ENCODE assay signal across 31 mouse cellular contexts in genomic region chr16:45145119-45145518, GRCm38 (mm10). TPM values are rescaled to one million over a fixed set of nuclear protein-coding genes. Genes with fewer than 3 reads are reported as not detected.
DNase-seq lines count a peak whose midpoint lies in the region; ATAC-seq and TF ChIP-seq lines count a peak whose summit lies in the region.
"Had no signal": no experiment of that assay in that cellular context is flagged by ENCODE, and none has a peak within 500 bp of the region (broad histone marks: within the 10 kb centered on the region; RNA-seq: fewer than 3 reads in every experiment).

No protein-coding gene starts in this region.

- H3K4me2 ChIP-seq in kidney, embryonic 14.5 days (replicated peaks; ENCODE audit: low read depth, low read length) = no peak overlapping the region
- H3K4me2 ChIP-seq: embryonic facial prominence, embryonic 13.5 days; forebrain, embryonic 13.5 days; heart, embryonic 12.5 days; heart, embryonic 15.5 days; hindbrain, embryonic 14.5 days had no signal

- peaks cover 0 to 21% of the 10 kb centered on the region in 2 experiments for H3K36me3 ChIP-seq in MEL (ENCODE audit: control insufficient read depth in 1 of 2, insufficient read depth in 2 of 2, low read length in 2 of 2)
- H3K36me3 ChIP-seq in forebrain, embryonic 10.5 days (replicated peaks) = peaks cover 90% of the 10 kb centered on the region
- peaks cover 44% of the 10 kb centered on the region for H3K36me3 ChIP-seq in kidney, embryonic 14.5 days (ENCODE audit: control insufficient read depth, insufficient read depth, low read length)

- H3K4me3 ChIP-seq in MEL (ENCODE audit: control insufficient read depth in 1 of 2, insufficient read depth in 1 of 2, low read depth in 2 of 2, low read length in 2 of 2) = no peak overlapping the region
- H3K4me3 ChIP-seq in forebrain, embryonic 10.5 days = no peak overlapping the region
- no peak overlapping the region for H3K4me3 ChIP-seq in kidney, embryonic 14.5 days (ENCODE audit: low read length)
- H3K4me3 ChIP-seq: embryonic facial prominence, embryonic 10.5 days; embryonic facial prominence, embryonic 13.5 days; erythroblast, embryonic 14.5 days; forebrain, embryonic 13.5 days; heart, embryonic 12.5 days; heart, embryonic 15.5 days had no signal

- no peaks in the 10 kb centered on the region for H3K79me2 ChIP-seq in MEL (ENCODE audit: control insufficient read depth, insufficient read depth, low read length, poor library complexity)

- H3K4me1 ChIP-seq in MEL (ENCODE audit: control insufficient read depth in 1 of 2, insufficient read depth in 2 of 2, low read length in 2 of 2) = peaks cover 5 to 8% of the 10 kb centered on the region in 2 experiments
- H3K4me1 ChIP-seq in forebrain, embryonic 10.5 days = no peaks in the 10 kb centered on the region
- H3K4me1 ChIP-seq in kidney, embryonic 14.5 days (ENCODE audit: control insufficient read depth, insufficient read depth, low read length) = no peaks in the 10 kb centered on the region
- H3K4me1 ChIP-seq: embryonic facial prominence, embryonic 10.5 days; embryonic facial prominence, embryonic 13.5 days; forebrain, embryonic 13.5 days; heart, embryonic 12.5 days; heart, embryonic 15.5 days had no signal

- 94% methylated on average over 6 of the region's 6 CpGs for WGBS in forebrain, embryonic 10.5 days
- 96% methylated on average over 6 of the region's 6 CpGs for WGBS in kidney, embryonic 14.5 days

- TF ChIP-seq POLR2A in MEL (IDR thresholded peaks at IDR 0.05; ENCODE audit: control insufficient read depth in 1 of 2, insufficient read depth in 1 of 2, low read depth in 1 of 2, low read length in 2 of 2, poor library complexity in 1 of 2) = no peak

- no peaks in the 10 kb centered on the region for H3K27me3 ChIP-seq in MEL (ENCODE audit: control insufficient read depth in 1 of 2, insufficient read depth in 2 of 2, low read length in 2 of 2)
- H3K27me3 ChIP-seq in forebrain, embryonic 10.5 days (ENCODE audit: poor library complexity, severe bottlenecking) = no peaks in the 10 kb centered on the region
- H3K27me3 ChIP-seq in kidney, embryonic 14.5 days (ENCODE audit: control insufficient read depth, insufficient read depth, low read length) = no peaks in the 10 kb centered on the region
- H3K27me3 ChIP-seq: embryonic facial prominence, embryonic 13.5 days; forebrain, embryonic 13.5 days; heart, embryonic 12.5 days; heart, embryonic 15.5 days had no signal

- no peak for TF ChIP-seq RAD21 in MEL (IDR thresholded peaks at IDR 0.05; ENCODE audit: low read depth, low read length)

- no peak overlapping the region; the same call in 1 of the 2 replicates for H3K27ac ChIP-seq in MEL (ENCODE audit: control insufficient read depth, low read depth, low read length)
- no peak overlapping the region for H3K27ac ChIP-seq in forebrain, embryonic 10.5 days
- H3K27ac ChIP-seq in kidney, embryonic 14.5 days (ENCODE audit: low read depth, low read length) = no peak overlapping the region
- H3K27ac ChIP-seq: embryonic facial prominence, embryonic 10.5 days; embryonic facial prominence, embryonic 13.5 days; forebrain, embryonic 13.5 days; heart, embryonic 15.5 days; hindbrain, embryonic 14.5 days; hindbrain, postnatal 0 days had no signal

- ATAC-seq in granulocyte monocyte progenitor cell, adult 5-6 weeks (replicated peaks; ENCODE audit: poor library complexity, severe bottlenecking) = peak; percentile 18; the same call in 1 of the 2 replicates
- ATAC-seq in neutrophil, adult 5-6 weeks (ENCODE audit: extremely low read depth, insufficient number of reproducible peaks, low FRiP score, poor library complexity, severe bottlenecking) = peak; percentile 36; the same call in 1 of the 2 replicates
- ATAC-seq in kidney, embryonic 14.5 days (ENCODE audit: low FRiP score, low TSS enrichment) = no peak
- ATAC-seq: CD4-positive, CD25-positive, alpha-beta regulatory T cell, adult 4 months; forebrain, embryonic 13.5 days; forebrain, embryonic 16.5 days; hindbrain, postnatal 0 days; inflammation-experienced regulatory T-cells, adult 6 months had no signal

- TF ChIP-seq EP300 in MEL (IDR thresholded peaks at IDR 0.05; ENCODE audit: low read depth in 1 of 2, low read length in 2 of 2) = peak in 1 of 2 experiments; percentile 70; a peak in 1 of 4 replicates

- DNase-seq in heart, adult 11 months = peak; percentile 59
- no peak for DNase-seq in heart, postnatal 25 days (ENCODE audit: low spot score)
- DNase-seq in MEL (ENCODE audit: low read depth, low spot score) = peak; percentile 77
- DNase-seq in forebrain, embryonic 10.5 days (ENCODE audit: extremely low spot score, low spot score) = no peak
- DNase-seq in kidney, postnatal 25 days = no peak
- DNase-seq: adrenal gland, adult 2 months; adrenal gland, postnatal 14 days; cerebellum, adult 11-12 months; cerebellum, adult 8-10 months; cerebellum, postnatal 10 days; cerebellum, postnatal 36 days; embryo, embryonic 11 days; gastrocnemius, postnatal 10 days; gastrocnemius, postnatal 36 days; heart, adult 18-20 months; heart, postnatal 10 days; heart, postnatal 4 days had no signal

- no peak overlapping the region for H3K9ac ChIP-seq in MEL (ENCODE audit: control insufficient read depth, low read depth, low read length, poor library complexity, severe bottlenecking)
- no peak overlapping the region for H3K9ac ChIP-seq in kidney, embryonic 14.5 days (ENCODE audit: low read depth, low read length)
- H3K9ac ChIP-seq: embryonic facial prominence, embryonic 13.5 days; forebrain, embryonic 13.5 days; heart, embryonic 12.5 days; heart, embryonic 15.5 days; hindbrain, embryonic 14.5 days had no signal

- intact Hi-C loops in heart, postnatal 25 days (cut with DNase I) = no loop called here

- no peaks in the 10 kb centered on the region for H3K9me3 ChIP-seq in MEL (replicated peaks; ENCODE audit: insufficient read depth, low read length)
- peaks cover 6% of the 10 kb centered on the region; the same call in 1 of the 2 replicates for H3K9me3 ChIP-seq in forebrain, embryonic 10.5 days
- no peaks in the 10 kb centered on the region for H3K9me3 ChIP-seq in kidney, embryonic 14.5 days (ENCODE audit: control insufficient read depth, low read length)
- H3K9me3 ChIP-seq: embryonic facial prominence, embryonic 13.5 days; forebrain, embryonic 13.5 days; heart, embryonic 12.5 days; heart, embryonic 15.5 days had no signal

- TF ChIP-seq CTCF in MEL (IDR thresholded peaks at IDR 0.05 in 2 of 3, conservative IDR thresholded peaks at IDR 0.05 in 1 of 3; ENCODE audit: control insufficient read depth in 1 of 3, insufficient read depth in 1 of 3, low read depth in 2 of 3, low read length in 3 of 3, poor library complexity in 1 of 3, severe bottlenecking in 1 of 3) = no peak

TF ChIP-seq in MEL, 35 proteins besides CTCF, POLR2A, EP300 and RAD21:
- TF ChIP-seq E2F4 (IDR thresholded peaks at IDR 0.05; ENCODE audit: borderline replicate concordance, low read depth, low read length) = no peak
- 0 out of 2 replicates have a peak, but pooled peaks have one; percentile 21 for TF ChIP-seq MYC (IDR thresholded peaks at IDR 0.05; ENCODE audit: low read depth, low read length)
- TF ChIP-seq GATA1 (IDR thresholded peaks at IDR 0.05; ENCODE audit: low read depth, low read length) = peak; percentile 64
- TF ChIP-seq MAFK (IDR thresholded peaks at IDR 0.05; ENCODE audit: borderline replicate concordance, low read depth, low read length) = no peak
- TF ChIP-seq ELF1 (IDR thresholded peaks at IDR 0.05; ENCODE audit: low read depth, low read length) = no peak
- TF ChIP-seq USF2 (IDR thresholded peaks at IDR 0.05; ENCODE audit: borderline replicate concordance in 1 of 2, insufficient read depth in 1 of 2, low read depth in 1 of 2, low read length in 2 of 2) = no peak
- TF ChIP-seq SIN3A (IDR thresholded peaks at IDR 0.05; ENCODE audit: low read length) = peak; percentile 49
- TF ChIP-seq ETS1 (IDR thresholded peaks at IDR 0.05; ENCODE audit: low read depth, low read length) = peak; percentile 27; the same call in 1 of the 2 replicates

RNA-seq across cellular contexts. Expression of gene Slc35a5, which starts 13.4 kb away (rescaled TPM):
- 10 to 100 TPM; 10.9 to 11.0 TPM for total RNA-seq in heart, postnatal 25 days (2021)
- total RNA-seq in MEL (2012; rRNA removed) = 2.5 and 3.9 TPM in 2 replicates
- 1 to 10 TPM in 1 of 2 experiments, not detected in 1; 5.2 TPM for polyA plus RNA-seq in MEL (2012; ENCODE audit: insufficient read depth in 1 of 2, insufficient read length in 2 of 2, low read depth in 1 of 2, low replicate concordance in 2 of 2, missing spikeins in 1 of 2)
- 8.7 and 15.9 TPM in 2 replicates for total RNA-seq in granulocyte monocyte progenitor cell, adult 5-6 weeks (2014; fragmentation: Nextera tagmentation)
- total RNA-seq in granulocyte monocyte progenitor cell, adult 5-6 weeks (2017) = 10.9 and 20.1 TPM in 2 replicates
- total RNA-seq in neutrophil, adult 5-6 weeks (2017) = 109 and 112 TPM in 2 replicates
- 10.1 and 12.0 TPM in 2 replicates for polyA plus RNA-seq in forebrain, embryonic 10.5 days (2016; fragmentation: Nextera tagmentation; extraction: Ambion mirVana)
- polyA plus RNA-seq in kidney, embryonic 14.5 days (2014; fragmentation: Nextera tagmentation; extraction: Ambion mirVana) = 8.3 and 19.6 TPM in 2 replicates
- polyA plus RNA-seq: erythroblast, embryonic 14.5 days had no signal

RNA-seq across cellular contexts. Expression of gene Atg3, which starts 13.5 kb away (rescaled TPM):
- total RNA-seq in heart, postnatal 25 days (2021) = 10 to 100 TPM; 19.1 to 22.1 TPM
- 23.8 and 25.8 TPM in 2 replicates for total RNA-seq in MEL (2012; rRNA removed)
- polyA plus RNA-seq in MEL (2012; ENCODE audit: insufficient read depth in 1 of 2, insufficient read length in 2 of 2, low read depth in 1 of 2, low replicate concordance in 2 of 2, missing spikeins in 1 of 2) = 10 to 100 TPM in 1 of 2 experiments, not detected in 1; 39.8 TPM
- 52.2 and 60.2 TPM in 2 replicates for total RNA-seq in granulocyte monocyte progenitor cell, adult 5-6 weeks (2014; fragmentation: Nextera tagmentation)
- total RNA-seq in granulocyte monocyte progenitor cell, adult 5-6 weeks (2017) = 57.3 and 66.7 TPM in 2 replicates
- total RNA-seq in neutrophil, adult 5-6 weeks (2017) = 207 and 231 TPM in 2 replicates
- polyA plus RNA-seq in forebrain, embryonic 10.5 days (2016; fragmentation: Nextera tagmentation; extraction: Ambion mirVana) = 33.3 and 34.6 TPM in 2 replicates
- 28.0 and 32.1 TPM in 2 replicates for polyA plus RNA-seq in kidney, embryonic 14.5 days (2014; fragmentation: Nextera tagmentation; extraction: Ambion mirVana)

RNA-seq across cellular contexts. Expression of gene Ccdc80, which starts 51.9 kb away (rescaled TPM):
- total RNA-seq in heart, postnatal 25 days (2021) = 10 to 100 TPM; 83.0 to 90.7 TPM
- total RNA-seq in MEL (2012; rRNA removed) = not detected in 2 replicates
- not detected for polyA plus RNA-seq in MEL (2012; ENCODE audit: insufficient read depth in 1 of 2, insufficient read length in 2 of 2, low read depth in 1 of 2, low replicate concordance in 2 of 2, missing spikeins in 1 of 2)
- 0.43 TPM in 1 of 2 replicates, not detected in the other for total RNA-seq in granulocyte monocyte progenitor cell, adult 5-6 weeks (2014; fragmentation: Nextera tagmentation)
- total RNA-seq in granulocyte monocyte progenitor cell, adult 5-6 weeks (2017) = 0.41 TPM in 1 of 2 replicates, not detected in the other
- 7.6 and 14.0 TPM in 2 replicates for total RNA-seq in neutrophil, adult 5-6 weeks (2017)
- polyA plus RNA-seq in forebrain, embryonic 10.5 days (2016; fragmentation: Nextera tagmentation; extraction: Ambion mirVana) = 11.7 and 14.0 TPM in 2 replicates
- polyA plus RNA-seq in kidney, embryonic 14.5 days (2014; fragmentation: Nextera tagmentation; extraction: Ambion mirVana) = 60.1 and 78.5 TPM in 2 replicates

Comparison
In these comparisons a context has a peak if more than half of its experiments do, and no peak if none do; other contexts are left out.
1. DNase-seq: peak in heart, adult 11 months (single experiment) and MEL (single experiment); none in heart, postnatal 25 days (single experiment), forebrain, embryonic 10.5 days (single experiment) and kidney, postnatal 25 days (0 of 2).